In genomic region chr5:143731483-143732112, GRCm38 (mm10) we compare ENCODE assay signal across 8 mouse cellular contexts. TPM values are rescaled to one million over a fixed set of nuclear protein-coding genes. Genes with fewer than 3 reads are reported as not detected.
DNase-seq lines count a peak whose midpoint lies in the region; ATAC-seq lines count a peak whose summit lies in the region.

No protein-coding gene starts in this region.

- H3K27ac ChIP-seq in neural tube, embryonic 11.5 days (ENCODE audit: low read depth, low read length), result peak overlapping the region; percentile 86

- peak; percentile 15 for DNase-seq in spleen, adult 12 weeks (ENCODE audit: low spot score)
- no peak for DNase-seq in spleen, postnatal 14 days (ENCODE audit: low spot score in 2 of 2)
- DNase-seq in embryo, embryonic 9.5 days (ENCODE audit: extremely low spot score), result peak; percentile 45
- DNase-seq in heart, postnatal 10 days, result peak; percentile 34 to 40
- peak; percentile 62 for DNase-seq in liver
- DNase-seq in neural tube, embryonic 11.5 days (ENCODE audit: low spot score), result peak; percentile 39
- peak; percentile 64 for DNase-seq in thymus, postnatal 4 days
- DNase-seq in layer of hippocampus, adult 11-12 months (ENCODE audit: low spot score), result no peak

- intact Hi-C loops in heart, postnatal 10 days (cut with DNase I), result loop anchor here (2.0 kb wide), 1 partner anchor 185 kb away; no protein-coding TSS in a partner anchor

- H3K4me2 ChIP-seq in neural tube, embryonic 11.5 days (ENCODE audit: low read depth), result peak overlapping the region; percentile 83

- H3K9me3 ChIP-seq in neural tube, embryonic 11.5 days (ENCODE audit: control insufficient read depth, low read length), result no peaks in the 10 kb centered on the region

- peak overlapping the region; percentile 90 for H3K9ac ChIP-seq in neural tube, embryonic 11.5 days (ENCODE audit: low read length)

- H3K36me3 ChIP-seq in neural tube, embryonic 11.5 days (ENCODE audit: control insufficient read depth, insufficient read depth, low read length), result no peaks in the 10 kb centered on the region

- H3K4me1 ChIP-seq in neural tube, embryonic 11.5 days (ENCODE audit: control insufficient read depth, insufficient read depth, low read length), result peaks cover 6% of the 10 kb centered on the region; the same call in 1 of the 2 replicates

- 0% methylated on average over 30 of the region's 82 CpGs for WGBS in neural tube, embryonic 11.5 days

- ATAC-seq in neural tube, embryonic 11.5 days (ENCODE audit: insufficient read depth, low FRiP score, low TSS enrichment), result peak; percentile 63

- H3K27me3 ChIP-seq in neural tube, embryonic 11.5 days (ENCODE audit: control insufficient read depth, insufficient read depth, low read length), result no peaks in the 10 kb centered on the region

- peak overlapping the region; percentile 92 for H3K4me3 ChIP-seq in neural tube, embryonic 11.5 days (ENCODE audit: low read depth, low read length)

RNA-seq across cellular contexts. Expression of gene Usp42, which starts 0.5 kb away (rescaled TPM):
- 10 to 100 TPM in 1 of 2 experiments, 1 to 10 TPM in 1; 9.7 to 11.3 TPM for total RNA-seq in heart, postnatal 10 days (2021)
- polyA plus RNA-seq in neural tube, embryonic 11.5 days (2014; fragmentation: Nextera tagmentation; extraction: Ambion mirVana), result 35.7 and 35.9 TPM in 2 replicates

Comparison
In these comparisons a context has a peak if more than half of its experiments do, and no peak if none do; other contexts are left out.
1. DNase-seq: peak in spleen, adult 12 weeks (single experiment), embryo, embryonic 9.5 days (single experiment), heart, postnatal 10 days (2 of 2), liver (single experiment), neural tube, embryonic 11.5 days (single experiment) and thymus, postnatal 4 days (single experiment); none in spleen, postnatal 14 days (0 of 2) and layer of hippocampus, adult 11-12 months (single experiment).